Mouse (Mus musculus) lung, postnatal 14 days (tissue): ENCODE results near the gene Acadm.

Experiments used
- DNase-seq: peaks from one replicate; pipeline ENCODE4 v3.0.0; 2021

The Acadm gene

GRCm38 (mm10) chr3:153940486-153940885 lies 3.9 kb downstream of the Acadm start:
- no peak for DNase-seq

DNA sequence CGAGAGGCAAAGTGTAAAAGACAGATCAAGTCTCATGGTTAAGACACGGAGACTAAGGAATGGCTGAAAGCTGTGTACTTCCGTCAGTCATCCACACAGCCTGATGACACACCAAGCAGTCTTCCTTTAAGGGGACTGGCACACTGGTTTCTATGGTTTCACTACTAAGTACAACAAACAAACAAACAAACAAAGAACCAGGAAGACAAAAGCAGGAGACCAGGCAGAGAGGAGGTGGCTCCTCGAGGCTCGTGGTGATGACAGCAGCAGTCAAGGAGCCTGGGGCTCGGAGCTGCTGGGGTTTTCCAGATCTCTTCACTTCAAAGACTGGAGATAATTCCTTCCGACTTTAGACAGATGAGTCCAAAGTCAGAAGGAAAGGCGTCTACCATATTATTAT lies 4.4 kb downstream of the Acadm start:
- DNase-seq: no peak

DNA sequence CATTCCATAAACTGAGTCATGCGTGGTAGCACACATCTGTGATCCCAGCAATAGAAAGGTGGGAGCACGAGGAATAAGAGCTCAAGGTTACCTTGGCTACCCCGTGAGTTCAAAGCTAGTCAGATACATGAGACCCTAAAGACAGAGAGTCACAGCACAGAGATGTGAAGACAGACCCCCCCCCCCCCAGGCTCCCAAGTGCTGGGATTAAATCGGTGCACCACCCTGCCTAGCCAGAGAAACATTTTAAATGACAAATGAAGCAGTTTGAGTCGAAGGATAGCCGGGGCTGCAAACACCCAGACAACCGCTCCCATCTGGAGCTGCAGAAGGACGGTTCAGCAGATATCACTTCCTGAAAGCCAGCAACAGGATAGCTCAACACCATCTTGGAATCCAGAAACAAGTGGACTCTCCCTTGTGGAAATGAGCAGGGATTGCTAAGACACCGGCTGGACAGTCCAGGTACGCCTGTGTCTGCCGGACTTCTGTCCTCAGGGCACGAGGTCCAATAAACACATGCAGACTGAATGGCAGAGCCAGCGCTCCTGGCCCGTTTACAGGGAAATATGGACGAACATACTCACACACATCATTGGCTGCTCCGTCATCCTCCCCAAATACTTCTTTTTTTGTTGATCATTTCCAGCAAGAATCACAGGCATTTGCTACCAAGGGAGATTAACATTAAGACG lies 7.2 kb downstream of the Acadm start:
- DNase-seq: no peak

GRCm38 (mm10) chr3:153935878-153936277 lies 8.6 kb downstream of the Acadm start:
- DNase-seq: no peak

- no peak for DNase-seq
These were observed 12.0 kb downstream of the Acadm start for GRCm38 (mm10) chr3:153932461-153932860.

DNA sequence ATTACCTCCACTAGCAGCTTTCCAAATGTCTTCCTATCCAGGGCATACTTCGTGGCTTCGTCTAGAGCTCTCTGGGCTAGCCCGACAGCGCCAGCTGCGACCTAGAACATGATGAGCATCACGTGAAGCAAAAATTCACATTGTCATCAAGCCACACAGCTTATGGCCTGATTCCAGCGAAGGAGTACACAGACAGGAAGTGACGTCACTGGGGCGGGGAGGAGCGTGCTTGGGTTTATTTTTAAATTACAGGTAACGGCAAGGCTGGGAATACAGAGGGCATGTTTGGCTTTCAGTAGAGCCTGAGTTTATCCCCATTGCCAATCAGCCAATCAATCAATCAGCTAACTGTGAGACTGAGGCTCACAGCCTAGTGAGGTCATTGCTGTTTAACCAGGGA lies 14.9 kb downstream of the Acadm start:
- DNase-seq: no peak

DNA sequence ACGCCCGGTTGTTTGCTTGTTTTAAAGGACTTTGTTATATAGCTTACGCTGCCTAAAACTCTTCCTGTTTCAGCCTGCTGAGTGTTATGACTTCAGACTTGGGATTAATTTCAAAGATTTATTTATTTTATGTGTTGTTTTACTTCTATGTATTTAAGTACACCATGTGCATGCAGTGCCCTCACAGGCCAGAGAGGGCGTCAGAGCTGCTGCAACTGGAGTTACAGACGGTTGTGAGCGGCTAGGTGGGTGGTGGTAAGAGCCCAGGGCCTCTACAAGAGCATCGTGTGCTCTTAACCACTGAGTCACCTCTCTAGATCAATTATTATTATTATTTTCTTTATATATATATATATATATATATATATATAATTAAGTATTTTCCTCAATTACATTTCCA lies 18.1 kb downstream of the Acadm start:
- no peak for DNase-seq

DNA sequence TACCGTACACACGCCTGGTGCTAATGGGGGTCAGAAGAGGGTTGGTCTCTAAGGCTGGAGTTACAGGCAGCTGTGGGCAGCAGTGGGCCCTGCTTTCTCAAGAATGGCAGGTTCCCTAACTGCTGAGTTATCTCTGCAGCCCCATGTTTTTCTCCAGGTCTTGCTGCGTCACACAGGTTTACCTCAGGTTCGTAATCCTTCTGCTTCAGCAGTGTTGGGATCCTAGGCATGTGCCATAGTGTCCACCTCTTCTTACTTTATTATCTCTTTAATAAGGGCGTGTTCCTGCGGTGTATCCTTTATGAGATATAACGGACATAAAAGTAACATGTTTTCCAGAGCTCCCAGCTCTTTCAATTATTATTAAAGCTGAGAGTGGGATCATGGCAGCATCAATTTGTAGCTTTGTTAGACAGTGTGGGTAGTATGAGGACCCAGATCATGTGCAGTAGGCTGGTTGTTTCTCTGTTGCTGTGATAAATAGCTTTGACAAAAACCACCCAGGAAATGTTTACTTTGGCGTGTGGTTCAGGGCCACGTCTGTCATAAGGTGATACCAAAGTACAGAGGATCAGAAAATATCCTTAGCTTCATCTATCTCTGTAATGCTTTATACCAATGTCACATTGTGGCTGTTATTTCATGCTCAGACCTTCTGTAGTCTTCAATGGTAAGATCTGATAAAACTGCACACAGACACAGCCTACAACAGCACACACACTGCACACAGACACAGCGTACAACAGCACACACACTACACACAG lies 23.1 kb downstream of the Acadm start:
- no peak for DNase-seq

GRCm38 (mm10) chr3:153917200-153917599 lies 27.2 kb downstream of the Acadm start:
- DNase-seq: no peak

GRCm38 (mm10) chr3:153913510-153914243 lies 30.8 kb downstream of the Acadm start:
- no peak for DNase-seq

- peak; percentile 95 for DNase-seq
These were observed 31.6 kb downstream of the Acadm start, which contains the start of gene Rabggtb for GRCm38 (mm10) chr3:153912546-153913509. Gene Rabggtb, minus strand, starts transcription at chr3:153913009.

DNA sequence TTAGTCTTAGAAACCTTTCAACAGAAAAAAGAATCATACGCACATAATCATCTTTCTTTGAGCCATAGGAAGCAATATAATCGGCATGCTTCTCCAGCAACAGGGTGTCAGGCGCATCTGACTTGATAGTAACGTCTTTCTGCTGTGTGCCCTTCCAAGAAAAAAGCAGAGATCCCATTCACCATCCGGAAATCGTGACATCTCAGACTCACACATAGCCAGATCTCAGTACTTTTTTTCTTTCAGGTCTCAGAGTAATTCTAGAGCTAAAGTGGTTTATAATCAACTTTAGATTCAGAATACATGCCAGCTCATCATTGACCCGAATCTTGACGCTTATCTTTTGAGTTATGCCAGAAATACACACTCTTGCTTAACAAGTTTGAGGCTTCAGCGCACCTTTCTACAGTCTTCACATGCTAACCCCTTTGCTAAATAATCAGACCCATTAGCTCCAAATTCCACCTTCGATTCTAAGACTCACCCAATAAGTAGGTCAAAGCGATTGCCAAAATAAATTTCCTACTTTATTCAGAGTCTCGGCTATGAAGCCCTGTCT lies 32.5 kb downstream of the Acadm start:
- no peak for DNase-seq

- DNase-seq: no peak
These were observed 33.1 kb downstream of the Acadm start for GRCm38 (mm10) chr3:153911197-153911881.

- DNase-seq: no peak
These were observed 33.9 kb downstream of the Acadm start for GRCm38 (mm10) chr3:153910489-153910888.

DNA sequence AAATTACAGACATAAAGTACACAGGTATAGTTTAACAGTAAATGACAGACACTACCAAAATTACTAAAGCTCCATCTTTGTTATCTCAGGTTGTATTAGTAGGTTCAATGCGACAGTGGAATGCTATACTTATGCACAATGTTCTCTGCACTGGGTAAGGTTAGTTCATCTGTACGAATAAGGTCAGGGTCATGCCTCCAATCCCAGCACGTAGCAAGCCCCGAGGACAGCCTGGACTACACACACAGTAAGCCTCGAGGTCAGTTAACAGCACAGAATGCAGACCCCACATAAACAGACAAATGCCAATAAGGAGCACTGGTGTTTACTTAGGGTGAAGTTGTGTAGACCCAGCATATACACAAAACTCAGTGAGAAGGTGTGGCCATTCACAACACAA lies 35.5 kb downstream of the Acadm start:
- DNase-seq: no peak

GRCm38 (mm10) chr3:153906136-153906871 lies 38.1 kb downstream of the Acadm start, which contains the start of gene Msh4:
Gene Msh4, minus strand, starts transcription at chr3:153906138.
- DNase-seq: no peak

DNA sequence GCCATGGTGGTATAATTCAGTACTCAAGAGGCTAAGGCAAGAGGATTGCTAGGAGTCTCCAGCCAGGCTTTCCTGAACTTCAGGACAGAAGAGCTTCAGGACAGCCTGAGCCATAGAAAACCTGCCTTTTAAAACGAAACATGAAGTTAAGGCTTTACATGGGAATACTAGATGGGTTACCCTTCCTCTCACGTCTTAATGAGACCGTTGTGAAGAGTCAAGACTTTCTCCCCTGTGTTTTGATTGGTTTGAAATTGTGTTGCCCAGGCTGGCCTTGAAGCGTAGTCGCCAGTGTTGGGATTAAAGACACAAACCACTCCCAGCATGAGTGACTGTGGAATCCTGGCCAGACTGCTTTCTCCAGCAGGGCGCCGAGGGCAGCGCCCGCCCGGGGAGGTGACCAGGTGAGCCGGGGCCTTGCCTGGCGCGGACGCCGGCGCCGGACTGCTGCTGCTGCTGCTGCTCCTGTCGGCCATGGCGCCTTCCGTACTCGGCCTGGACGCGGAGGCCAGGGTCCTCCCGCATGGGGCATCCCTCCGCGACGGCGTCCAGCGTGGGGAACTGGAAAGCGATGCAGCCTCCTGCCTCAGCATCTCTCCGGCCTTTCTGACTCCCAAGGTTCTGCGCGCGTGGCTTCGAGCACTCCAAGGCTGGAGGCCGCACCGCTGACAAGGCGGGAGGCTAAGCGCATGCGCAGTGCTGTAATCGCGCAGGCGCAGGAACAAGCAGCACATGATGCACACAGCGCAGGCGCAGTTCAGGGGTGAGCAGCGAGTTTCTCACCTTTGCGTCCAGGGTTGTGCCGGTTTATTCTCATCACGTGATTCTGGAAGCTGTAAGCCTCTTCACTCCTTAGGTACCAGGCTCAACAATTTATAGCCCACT lies 38.9 kb downstream of the Acadm start:
- no peak for DNase-seq

DNA sequence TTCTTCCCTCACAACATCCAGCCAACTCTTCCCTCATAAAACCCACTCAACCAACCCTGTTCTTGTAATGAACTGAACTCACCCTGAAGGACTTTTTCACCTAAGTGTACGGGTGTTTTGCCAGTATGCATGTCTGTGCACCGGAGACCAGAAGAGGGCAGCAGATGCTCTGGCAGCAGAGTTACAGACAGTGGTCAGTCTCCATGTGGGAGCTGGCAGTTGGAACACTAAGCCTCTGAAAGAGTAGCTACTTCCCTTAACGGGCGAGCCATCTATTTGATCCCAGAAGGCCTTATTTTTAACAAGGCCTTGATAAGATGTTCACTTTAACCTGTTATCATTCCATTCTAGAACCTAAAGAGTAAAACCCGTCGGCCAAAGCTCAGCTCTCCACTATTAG lies 39.8 kb downstream of the Acadm start:
- peak; percentile 50 for DNase-seq

DNA sequence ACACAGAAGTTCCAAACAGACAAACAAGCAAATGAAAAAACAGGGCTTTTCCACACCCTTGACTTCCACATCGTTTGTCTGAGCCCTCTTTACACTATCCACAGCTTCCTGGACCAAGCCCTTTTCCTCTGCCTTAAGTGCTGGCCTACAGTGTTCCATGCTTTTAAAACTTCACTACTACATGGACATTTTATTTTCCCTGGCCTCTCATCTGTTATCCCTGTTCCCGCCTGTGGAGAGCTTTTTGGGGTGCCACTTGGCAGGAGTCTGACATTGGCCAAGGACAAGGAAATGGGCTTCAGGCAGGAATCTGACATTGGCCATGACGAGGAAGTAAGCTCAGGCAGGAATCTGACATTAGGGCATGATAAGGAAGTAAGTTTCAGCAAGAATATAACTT lies 41.8 kb downstream of the Acadm start:
- no peak for DNase-seq

GRCm38 (mm10) chr3:153901904-153902303 lies 42.5 kb downstream of the Acadm start:
- no peak for DNase-seq
